Mouse (Mus musculus): ENCODE results near the gene Sh3pxd2b.

GRCm38 (mm10) chr11:32393095-32393494 lies 45.5 kb downstream of the Sh3pxd2b start:
- TF ChIP-seq CTCF (IDR thresholded peaks at IDR 0.05; ENCODE audit: insufficient read depth, low read length) (no peak), POLR2A (IDR thresholded peaks at IDR 0.05; ENCODE audit: borderline replicate concordance, extremely low read depth, low read depth, low read length) (no peak)
